Mouse (Mus musculus): ENCODE measurements at regions not wholly inside any gene's neighbourhood (a gene's known extent, or its start where the extent isn't known, plus 50 kb on each side); places are given as distances from the start of the nearest gene placed in this dataset.

DNA sequence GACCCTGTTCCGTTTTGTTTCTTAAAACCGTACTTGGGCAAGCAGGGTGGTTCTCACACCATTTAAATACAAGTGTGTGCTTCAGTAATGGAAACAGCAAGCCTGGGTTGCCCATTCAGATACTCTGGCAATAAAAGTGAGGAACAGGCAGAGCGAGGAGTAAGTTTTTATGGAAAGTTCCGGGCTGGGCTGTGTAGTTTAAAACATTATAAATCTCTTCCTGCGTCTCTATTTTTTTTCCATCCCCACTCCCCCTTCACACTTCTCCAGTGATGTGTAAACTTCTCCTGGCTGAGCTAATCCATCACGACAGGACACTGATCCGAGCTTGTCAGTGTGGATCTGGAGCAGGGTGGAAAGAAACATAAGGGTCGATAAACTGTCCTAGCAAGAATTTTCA is 124.4 kb downstream of the Tomm20 start:
- no peak for DNase-seq (ENCODE audit: extremely low read depth)
- H3K4me1 ChIP-seq (ENCODE audit: control insufficient read depth in 1 of 2, insufficient read depth in 2 of 2) = peaks cover 31 to 89% of the 10 kb centered on the region in 2 experiments
- H3K27ac ChIP-seq (ENCODE audit: insufficient read depth, low read depth) = no peak overlapping the region

DNA sequence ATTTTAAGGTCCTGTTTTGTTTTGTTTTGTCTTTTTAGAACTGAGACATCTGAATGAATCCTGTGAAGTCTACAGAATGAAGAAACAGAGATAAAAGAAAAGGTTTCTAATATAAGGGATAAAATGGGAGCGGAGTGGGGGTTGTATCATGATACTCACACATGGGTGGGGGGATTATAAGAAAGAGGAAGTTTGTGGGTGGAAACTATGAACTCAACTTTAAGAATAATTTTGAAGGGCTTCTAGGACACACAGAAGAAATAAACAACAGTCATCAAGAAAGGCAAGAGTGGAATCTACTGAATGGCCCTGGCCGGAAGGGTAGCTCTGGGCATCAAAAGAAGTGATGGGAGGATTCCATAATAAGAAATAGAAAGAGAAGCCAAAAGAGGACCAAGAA is 125.1 kb downstream of the Tomm20 start:
- H3K4me2 ChIP-seq (ENCODE audit: insufficient read depth, low read depth, poor library complexity, severe bottlenecking) = no peak overlapping the region
- H3K79me2 ChIP-seq (replicated peaks; ENCODE audit: control insufficient read depth, extremely low read depth, insufficient read depth, poor library complexity, severe bottlenecking) = no peaks in the 10 kb centered on the region
- in situ Hi-C loops (cut with MboI; ENCODE audit: low pct_ligation_motif_present, low pct_unique_long_range_greater_than_20kb, low sequenced_read_pairs) = no loop called here
- DNase-seq (ENCODE audit: extremely low read depth) = no peak
- H3K4me1 ChIP-seq (ENCODE audit: control insufficient read depth in 1 of 2, insufficient read depth in 2 of 2) = peaks cover 27 to 88% of the 10 kb centered on the region in 2 experiments
- no peak overlapping the region for H3K27ac ChIP-seq (ENCODE audit: insufficient read depth, low read depth)
- no peaks in the 10 kb centered on the region for H3K9me3 ChIP-seq (replicated peaks; ENCODE audit: low read length)
- peaks cover 0 to 2% of the 10 kb centered on the region in 2 experiments for H3K36me3 ChIP-seq (replicated peaks in 1 of 2; ENCODE audit: control insufficient read depth in 1 of 2, insufficient read depth in 1 of 2, low read length in 1 of 2)
- no peak overlapping the region for H3K9ac ChIP-seq (ENCODE audit: insufficient read depth, low read depth)
- no peaks in the 10 kb centered on the region for H3K27me3 ChIP-seq (replicated peaks)
- no peak overlapping the region for H3K4me3 ChIP-seq (replicated peaks in 1 of 3; ENCODE audit: low read depth in 2 of 3, low read length in 2 of 3, poor library complexity in 1 of 3)
- dilution Hi-C loops (cut with MboI; ENCODE audit: extremely low pct_ligation_motif_present, extremely low pct_unique_long_range_greater_than_20kb, low sequenced_read_pairs) = no loop called here
- TF ChIP-seq IRF4 (IDR thresholded peaks at IDR 0.05; ENCODE audit: low read depth, low read length) (peak; percentile 37; the same call in 1 of the 2 replicates), ZKSCAN1 (IDR thresholded peaks at IDR 0.05; ENCODE audit: borderline replicate concordance, low read depth, low read length) (no peak), ZC3H11A (IDR thresholded peaks at IDR 0.05; ENCODE audit: low read depth, low read length) (no peak), E2F4 (IDR thresholded peaks at IDR 0.05; ENCODE audit: insufficient replicate concordance, low read depth, low read length) (no peak), RAD21 (IDR thresholded peaks at IDR 0.05; ENCODE audit: low read depth, low read length) (no peak), CHD2 (IDR thresholded peaks at IDR 0.05; ENCODE audit: low read length) (0 out of 2 replicates have a peak, but pooled peaks have one; percentile 28), MAX (IDR thresholded peaks at IDR 0.05; ENCODE audit: low read length) (no peak), MAZ (IDR thresholded peaks at IDR 0.05; ENCODE audit: low read depth, low read length) (0 out of 2 replicates have a peak, but pooled peaks have one; percentile 44), KAT2A (IDR thresholded peaks at IDR 0.05; ENCODE audit: insufficient replicate concordance, low read length) (no peak), TCF12 (IDR thresholded peaks at IDR 0.05; ENCODE audit: low read depth, low read length) (no peak), TBP (conservative IDR thresholded peaks at IDR 0.05; ENCODE audit: low read depth, low read length) (no peak), MYC (IDR thresholded peaks at IDR 0.05; ENCODE audit: low read depth, low read length) (no peak), JUN (IDR thresholded peaks at IDR 0.05; ENCODE audit: insufficient read depth, low read depth, low read length) (peak; percentile 76), GABPA (IDR thresholded peaks at IDR 0.05; ENCODE audit: insufficient replicate concordance, low read depth, low read length) (no peak), MEF2A (IDR thresholded peaks at IDR 0.05; ENCODE audit: borderline replicate concordance, low read depth, low read length) (peak; percentile 66; the same call in 1 of the 2 replicates), USF2 (conservative IDR thresholded peaks at IDR 0.05; ENCODE audit: low read depth, low read length) (no peak), POLR2AphosphoS2 (IDR thresholded peaks at IDR 0.05; ENCODE audit: low read depth, low read length) (no peak), MAFK (IDR thresholded peaks at IDR 0.05; ENCODE audit: insufficient replicate concordance, low read length) (no peak), NRF1 (IDR thresholded peaks at IDR 0.05; ENCODE audit: low read depth, low read length) (no peak), PAX5 (IDR thresholded peaks at IDR 0.05; ENCODE audit: low read length) (no peak), UBTF (IDR thresholded peaks at IDR 0.05; ENCODE audit: low read depth, low read length) (no peak), ZMIZ1 (IDR thresholded peaks at IDR 0.05; ENCODE audit: low read depth, low read length) (no peak), CTCF (conservative IDR thresholded peaks at IDR 0.05 in 1 of 2, IDR thresholded peaks at IDR 0.05 in 1 of 2; ENCODE audit: low read depth in 2 of 2, low read length in 2 of 2) (no peak), BHLHE40 (IDR thresholded peaks at IDR 0.05; ENCODE audit: low read depth, low read length) (0 out of 2 replicates have a peak, but pooled peaks have one; percentile 6), POLR2A (IDR thresholded peaks at IDR 0.05; ENCODE audit: low read depth, low read length) (no peak), JUND (conservative IDR thresholded peaks at IDR 0.05; ENCODE audit: low read depth, low read length) (peak; percentile 57; the same call in 1 of the 2 replicates), NELFE (IDR thresholded peaks at IDR 0.05; ENCODE audit: low read depth, low read length) (no peak), ELF1 (IDR thresholded peaks at IDR 0.05; ENCODE audit: low read depth, low read length) (no peak), ZNF384 (IDR thresholded peaks at IDR 0.05; ENCODE audit: low read depth, low read length) (no peak), MXI1 (IDR thresholded peaks at IDR 0.05; ENCODE audit: low read depth, low read length) (no peak), CHD1 (IDR thresholded peaks at IDR 0.05; ENCODE audit: low read depth, low read length) (no peak), RCOR1 (conservative IDR thresholded peaks at IDR 0.05; ENCODE audit: low read depth, low read length) (no peak), ETS1 (conservative IDR thresholded peaks at IDR 0.05; ENCODE audit: low read depth, low read length) (peak; percentile 43; the same call in 1 of the 2 replicates)

More for the DNA sequence above, 124.4 kb downstream of the Tomm20 start:
- Histone ChIP-seq H3K9ac (ENCODE audit: insufficient read depth, low read depth) (no peak overlapping the region), H3K4me3 (replicated peaks in 1 of 3; ENCODE audit: low read depth in 2 of 3, low read length in 2 of 3, poor library complexity in 1 of 3) (no peak overlapping the region), H3K9me3 (replicated peaks; ENCODE audit: low read length) (no peaks in the 10 kb centered on the region), H3K4me2 (ENCODE audit: insufficient read depth, low read depth, poor library complexity, severe bottlenecking) (no peak overlapping the region), H3K79me2 (replicated peaks; ENCODE audit: control insufficient read depth, extremely low read depth, insufficient read depth, poor library complexity, severe bottlenecking) (no peaks in the 10 kb centered on the region), H3K36me3 (replicated peaks in 1 of 2; ENCODE audit: control insufficient read depth in 1 of 2, insufficient read depth in 1 of 2, low read length in 1 of 2) (peaks cover 0 to 2% of the 10 kb centered on the region in 2 experiments), H3K27me3 (replicated peaks) (no peaks in the 10 kb centered on the region)
- dilution Hi-C loops (cut with MboI; ENCODE audit: extremely low pct_ligation_motif_present, extremely low pct_unique_long_range_greater_than_20kb, low sequenced_read_pairs) = no loop called here
- in situ Hi-C loops (cut with MboI; ENCODE audit: low pct_ligation_motif_present, low pct_unique_long_range_greater_than_20kb, low sequenced_read_pairs) = no loop called here
- TF ChIP-seq MAX (IDR thresholded peaks at IDR 0.05; ENCODE audit: low read length) (no peak), E2F4 (IDR thresholded peaks at IDR 0.05; ENCODE audit: insufficient replicate concordance, low read depth, low read length) (no peak), JUN (IDR thresholded peaks at IDR 0.05; ENCODE audit: insufficient read depth, low read depth, low read length) (no peak)
